Mouse (Mus musculus): ENCODE data around the gene Rabl6.
A peak's percentile ranks its signal among the peaks of the same experiment; 100 is the strongest.
"Not testable (repeated sequence)": the region's sequence is repeated elsewhere in the genome, so short reads cannot be mapped to it uniquely, and the experiment has no call there.

Rabl6 gene

DNA sequence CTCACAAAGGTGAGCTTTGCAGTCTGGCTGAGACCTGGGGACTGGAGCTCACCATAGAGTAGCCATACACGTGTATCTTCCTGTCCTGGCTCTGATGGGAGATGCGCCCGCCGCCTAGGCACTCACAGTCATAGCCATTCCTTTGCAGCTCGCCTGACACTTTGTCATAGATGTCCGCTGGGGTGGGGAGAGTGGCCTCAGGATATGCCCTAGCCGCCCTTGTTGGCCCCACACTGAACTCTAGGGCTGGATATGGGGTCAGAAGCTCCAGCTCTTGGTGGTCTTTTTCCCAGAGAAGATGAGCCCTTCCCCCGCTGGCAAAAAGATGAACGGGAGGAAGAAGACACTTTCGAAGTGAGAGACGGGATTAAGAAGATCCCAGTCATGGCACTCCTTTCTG, 34.2 kb downstream of the Rabl6 start:
- DNase-seq: no peak

- no peak for DNase-seq
Measured at GRCm38 (mm10) chr2:25573068-25573467, 35.3 kb downstream of the Rabl6 start.

DNA sequence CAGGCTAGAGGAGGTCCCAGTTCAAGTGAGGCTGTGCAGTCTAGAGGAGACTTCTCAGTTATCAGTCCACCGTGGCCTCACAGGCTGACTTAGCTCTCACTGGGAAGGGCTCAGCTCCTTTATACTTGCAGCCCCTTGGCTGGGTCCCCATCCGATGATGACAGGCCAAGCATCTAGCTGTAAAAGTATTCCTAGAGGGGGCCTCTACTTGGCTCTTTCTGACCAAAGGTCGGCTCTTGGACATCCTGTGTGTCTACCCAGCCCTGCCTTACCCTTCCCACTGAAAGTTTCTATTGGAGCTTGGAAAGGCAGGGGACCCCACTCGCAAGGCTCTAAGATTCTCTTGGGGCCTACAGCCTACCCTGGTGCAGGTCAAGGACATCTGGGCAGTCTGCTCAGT, 37.1 kb downstream of the Rabl6 start:
- DNase-seq: no peak

GRCm38 (mm10) chr2:25569323-25569722, 39.0 kb downstream of the Rabl6 start:
- DNase-seq: no peak

GRCm38 (mm10) chr2:25568473-25569019, 39.8 kb downstream of the Rabl6 start:
- no peak for DNase-seq

DNA sequence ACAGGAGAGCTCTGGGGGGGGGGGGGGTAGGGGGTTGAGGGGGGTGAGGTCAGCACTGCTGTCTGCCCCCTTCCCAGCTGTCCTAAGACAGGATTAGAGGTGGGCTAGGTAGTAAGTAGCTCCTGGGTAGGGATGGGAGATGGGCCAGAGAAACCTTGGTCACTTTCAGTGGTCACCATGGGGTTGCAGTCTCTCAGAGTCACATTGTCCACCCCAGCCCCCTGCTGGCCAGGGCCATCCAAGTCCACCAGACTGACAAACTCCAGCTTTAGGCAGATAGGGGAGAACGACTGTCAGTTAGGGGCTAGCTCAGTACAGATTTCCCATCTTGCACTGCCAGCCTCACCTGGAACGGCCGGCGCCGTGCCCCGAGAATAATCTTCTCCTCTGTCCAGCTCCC, 41.8 kb downstream of the Rabl6 start:
- no peak for DNase-seq

DNA sequence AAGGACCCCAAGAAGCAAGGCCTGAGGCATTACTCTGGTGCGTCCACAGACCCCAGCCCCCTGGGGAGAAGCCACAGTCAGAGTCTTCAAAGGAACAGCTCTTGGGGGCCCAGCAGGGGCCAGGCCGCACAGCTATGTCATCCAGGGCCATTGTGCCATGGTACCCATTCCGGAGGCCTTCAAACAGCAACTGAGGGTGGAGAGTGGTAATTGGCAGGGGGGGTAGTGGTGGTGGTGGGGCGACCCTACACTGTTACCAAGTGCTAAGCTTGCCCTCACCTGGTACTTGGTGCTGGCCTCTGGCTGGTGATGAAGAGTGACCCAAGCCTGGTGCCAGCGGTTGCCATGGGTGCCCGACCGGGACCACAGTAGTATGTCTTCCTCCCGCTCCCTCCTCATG, 42.6 kb downstream of the Rabl6 start:
- DNase-seq: no peak

DNA sequence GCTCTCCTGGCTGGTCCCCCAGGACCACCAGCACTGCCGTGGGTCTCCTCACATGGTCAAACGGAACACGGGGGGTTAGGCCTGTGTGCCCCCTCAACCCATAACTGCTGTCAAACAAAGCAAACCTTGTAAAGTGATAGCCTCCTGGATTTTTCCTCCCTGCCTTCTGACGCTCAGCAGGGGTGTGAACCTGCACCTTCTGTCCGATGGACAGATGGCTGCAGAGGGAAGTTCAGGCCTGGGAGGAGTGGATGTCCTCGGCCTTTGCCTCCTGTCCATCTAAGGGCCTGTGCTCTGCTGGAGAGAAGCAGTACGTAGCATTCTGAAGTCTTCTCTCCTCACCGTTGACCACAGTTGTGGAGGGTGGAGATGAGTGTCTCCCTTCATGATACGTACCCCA, 46.4 kb downstream of the Rabl6 start:
- DNase-seq: no peak

DNA sequence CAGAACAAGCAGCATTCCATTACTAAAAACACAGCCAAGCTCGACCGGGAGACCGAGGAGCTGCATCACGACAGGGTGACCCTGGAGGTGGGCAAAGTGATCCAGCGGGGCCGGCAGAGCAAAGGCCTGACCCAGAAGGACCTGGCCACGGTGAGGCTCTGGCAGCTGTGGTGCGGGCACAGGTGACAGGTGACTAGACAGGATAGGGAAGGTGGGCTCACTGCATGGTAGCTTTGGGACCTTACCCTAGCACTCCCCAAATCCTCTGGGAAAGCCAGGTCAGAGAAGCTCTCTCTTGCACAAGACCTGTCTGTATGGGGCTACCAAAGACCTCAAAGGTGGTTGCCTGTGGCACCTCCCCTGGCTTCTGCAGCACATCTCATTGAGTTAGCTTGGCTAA, 47.8 kb downstream of the Rabl6 start:
- DNase-seq: no peak

- DNase-seq: no peak
Measured at GRCm38 (mm10) chr2:25558774-25559173, 49.5 kb downstream of the Rabl6 start.

DNA sequence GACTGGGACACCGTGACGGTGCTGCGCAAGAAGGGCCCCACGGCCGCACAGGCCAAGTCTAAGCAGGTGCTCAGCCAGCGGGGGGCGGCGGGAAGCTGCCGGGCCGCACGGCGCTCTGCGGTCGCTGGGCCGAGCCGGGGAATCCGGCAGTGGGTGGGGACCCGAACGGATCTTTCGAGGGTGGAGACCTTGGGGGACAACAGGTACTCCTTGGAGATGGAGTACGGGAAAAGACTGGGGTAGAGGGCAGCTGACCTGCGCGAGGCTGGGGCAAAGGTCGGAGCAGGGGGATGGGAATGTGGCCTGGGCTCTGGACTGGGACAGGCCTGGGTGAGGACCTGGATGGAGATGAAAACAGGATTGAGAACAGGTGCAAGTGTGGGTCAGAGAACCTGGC, 50.4 kb downstream of the Rabl6 start:
- peak; percentile 64 for DNase-seq

DNA sequence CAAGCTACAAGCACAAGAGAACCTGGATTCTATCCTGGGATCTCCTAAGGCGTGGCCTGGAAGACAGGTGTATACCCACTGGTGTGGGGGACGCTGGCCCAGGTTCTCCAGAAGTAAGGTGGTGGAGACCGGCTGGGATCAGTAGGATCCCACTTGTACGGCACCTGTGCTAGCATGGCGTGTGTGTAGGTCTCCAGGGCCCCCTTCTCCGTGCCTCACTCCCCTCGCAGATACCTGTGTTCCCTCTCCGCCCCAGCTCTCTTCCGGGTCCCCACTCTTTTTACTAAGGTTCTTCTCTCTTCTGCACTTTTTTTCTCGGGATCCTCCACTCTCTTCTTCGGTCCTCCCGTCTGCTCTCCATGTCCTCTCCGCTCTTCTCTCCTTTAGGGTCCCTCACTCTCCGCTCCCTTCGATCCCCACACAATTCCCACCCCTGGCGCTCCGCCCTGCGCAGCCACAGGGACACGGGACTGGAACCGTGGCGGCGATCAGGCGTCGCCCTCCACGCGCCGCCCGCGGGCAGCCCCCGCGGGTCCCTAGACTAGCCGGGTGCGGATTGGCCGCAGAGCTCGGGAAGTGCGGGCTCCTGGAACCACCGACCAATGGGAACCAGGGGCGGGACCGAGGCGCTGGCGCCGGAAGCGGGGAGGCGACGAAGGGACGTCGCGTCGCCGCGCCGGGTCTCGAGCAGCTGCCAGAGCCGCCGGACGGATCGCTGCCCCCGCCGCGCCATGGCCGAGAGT, 50.9 kb downstream of the Rabl6 start, which contains the start of gene Edf1:
Gene Edf1, plus strand, starts transcription at position 627 of the 743 bp plus-strand sequence.
- DNase-seq: peak; percentile 94

- DNase-seq: no peak
Measured at GRCm38 (mm10) chr2:25556296-25556695, 52.0 kb downstream of the Rabl6 start.

GRCm38 (mm10) chr2:25555479-25555878, 52.8 kb downstream of the Rabl6 start:
- DNase-seq: not testable (repeated sequence)

DNA sequence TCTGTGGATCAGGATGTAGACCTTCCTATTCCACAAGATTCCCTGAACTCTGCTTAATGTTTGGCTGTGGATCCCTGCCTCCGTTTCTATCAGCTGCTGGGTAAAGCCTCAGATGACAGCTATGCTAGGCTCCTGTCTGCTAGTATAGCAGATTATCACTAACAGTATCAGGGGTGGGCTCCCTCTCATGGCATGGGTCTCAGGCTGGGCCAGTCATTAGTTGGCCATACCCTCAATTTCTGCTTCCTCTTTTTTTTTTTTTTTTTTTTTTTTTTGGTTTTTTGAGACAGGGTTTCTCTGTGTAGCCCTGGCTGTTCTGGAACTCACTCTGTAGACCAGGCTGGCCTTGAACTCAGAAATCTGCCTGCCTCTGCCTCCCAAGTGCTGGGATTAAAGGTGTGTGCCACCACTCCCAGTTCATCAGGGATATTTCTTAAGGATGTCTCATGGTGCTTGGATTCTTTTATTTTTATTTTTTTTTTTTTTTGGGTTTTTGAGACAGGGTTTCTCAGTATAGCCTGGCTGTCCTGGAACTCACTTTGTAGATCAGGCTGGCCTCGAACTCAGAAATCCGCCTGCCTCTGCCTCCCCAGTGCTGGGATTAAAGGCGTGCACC, 55.0 kb downstream of the Rabl6 start:
- not testable (repeated sequence) for DNase-seq

- peak; percentile 74 for DNase-seq
Measured at GRCm38 (mm10) chr2:25551186-25551585, 57.1 kb downstream of the Rabl6 start.

DNA sequence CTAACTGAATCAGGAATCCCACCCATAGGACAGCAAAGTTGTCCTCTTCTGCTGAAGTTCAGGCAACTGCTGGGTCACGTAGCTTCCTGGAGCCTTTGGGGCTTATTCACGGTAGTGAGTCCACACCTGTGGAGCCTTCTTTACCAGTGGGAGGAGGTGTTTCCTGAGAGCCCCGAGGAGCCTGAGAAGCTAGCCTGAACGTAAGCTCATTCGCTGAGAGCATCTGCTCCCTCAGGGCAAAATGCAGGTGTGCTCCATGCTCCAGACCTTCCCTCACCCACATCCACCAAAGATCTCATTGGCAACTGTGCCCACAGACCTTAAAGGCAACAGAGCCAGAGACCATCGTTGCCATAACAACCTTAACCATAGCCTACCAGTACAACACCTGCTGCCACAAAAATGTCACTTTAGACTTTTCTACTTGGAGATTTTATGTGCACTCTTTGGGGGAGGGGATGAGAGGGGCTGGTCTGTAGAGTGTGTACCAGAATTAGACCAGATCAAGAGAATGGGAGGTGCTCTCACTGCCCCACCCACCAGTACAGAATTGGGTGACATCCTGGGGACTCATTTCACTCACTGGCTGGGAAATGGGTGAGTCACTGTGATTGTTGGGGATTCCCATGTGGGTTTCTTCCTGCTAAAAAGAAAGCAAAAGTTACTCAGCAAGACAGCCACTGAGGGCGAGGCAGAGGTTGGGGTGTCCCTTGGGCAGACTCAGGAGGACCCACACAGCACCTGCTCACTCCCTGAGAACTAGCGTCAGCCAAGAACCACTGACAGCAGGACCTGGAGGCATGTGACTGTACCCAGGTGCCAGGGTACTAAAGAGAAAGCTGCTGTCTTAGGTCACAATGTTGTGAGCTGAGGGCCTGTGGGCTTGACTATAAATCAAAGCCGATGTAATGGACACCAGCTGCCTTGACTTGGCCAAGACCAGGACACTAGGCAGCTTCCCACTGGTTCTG, 59.0 kb downstream of the Rabl6 start:
- no peak for DNase-seq

DNA sequence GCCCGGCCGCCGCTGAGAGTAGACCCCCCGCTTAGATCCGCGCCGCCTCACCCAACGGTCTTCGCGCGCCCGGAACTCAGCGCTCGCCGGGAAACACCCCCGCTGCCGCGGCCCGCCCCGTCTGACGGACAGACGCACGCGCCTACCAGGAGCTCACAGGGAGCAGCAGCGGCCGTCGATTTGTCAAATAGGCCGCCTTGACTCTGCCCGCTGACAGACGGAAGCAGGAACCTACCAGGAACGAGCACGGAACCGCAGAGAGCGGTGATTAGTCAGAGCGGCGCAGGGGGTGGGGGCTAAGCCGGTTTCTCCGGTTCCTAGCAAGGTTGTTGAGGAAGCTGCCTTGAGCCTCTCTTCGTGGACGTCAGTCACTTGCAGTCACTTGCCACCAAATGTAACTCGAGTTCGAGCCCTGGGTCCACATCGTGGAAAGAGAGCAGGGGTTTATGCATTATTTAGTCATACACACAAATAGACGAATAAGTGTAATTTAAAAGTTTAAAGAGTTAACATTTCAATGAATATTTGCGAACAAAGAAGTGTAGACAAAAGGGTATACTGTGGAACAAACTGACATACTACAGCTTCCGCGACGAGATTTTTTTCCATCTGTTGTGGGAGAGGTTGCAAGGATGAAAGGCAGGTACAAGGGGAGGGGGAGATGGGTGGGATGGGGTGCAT, 61.4 kb downstream of the Rabl6 start, which contains the start of gene Traf2:
Gene Traf2, minus strand, starts transcription at position 130 of the 681 bp plus-strand sequence.
- DNase-seq: peak; percentile 99

DNA sequence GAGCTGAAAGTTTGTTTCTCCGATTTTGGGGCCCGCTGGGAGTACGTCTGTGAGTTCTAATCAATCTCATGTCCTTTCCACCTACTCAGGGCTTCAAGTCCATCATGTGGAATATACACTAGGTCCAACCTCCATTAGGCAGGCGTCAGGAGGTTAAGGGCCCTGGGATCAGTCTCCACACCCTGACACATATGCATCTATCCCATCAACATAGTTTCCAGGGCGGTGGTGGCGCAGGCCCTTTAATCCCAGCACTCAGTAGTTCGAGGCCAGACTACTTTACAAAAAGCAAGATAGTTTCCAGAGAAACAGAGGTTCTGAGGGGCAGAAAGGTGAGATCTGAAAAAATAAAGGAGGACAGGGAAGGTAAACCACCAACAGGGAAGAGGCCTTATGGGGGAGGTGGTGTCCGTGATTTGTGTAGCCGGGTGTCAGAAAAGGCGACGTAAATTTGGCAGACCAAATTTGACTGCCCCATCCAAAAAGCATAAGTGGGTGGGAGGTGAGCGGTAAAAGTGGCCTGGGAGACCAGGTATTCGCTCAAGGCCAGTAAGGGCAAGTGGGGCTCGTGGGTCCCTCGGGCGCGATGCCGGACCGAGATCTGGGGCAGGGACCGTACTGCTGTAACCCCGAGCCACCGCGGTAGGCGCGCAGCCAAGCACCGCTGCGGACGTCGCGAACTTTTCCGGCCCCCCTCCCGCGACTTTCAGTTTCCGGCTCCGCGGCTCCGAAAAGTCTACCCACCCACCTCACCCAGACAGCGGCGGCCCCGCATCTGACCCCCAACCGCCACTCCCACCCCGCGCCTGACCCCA, 62.1 kb downstream of the Rabl6 start:
- no peak for DNase-seq

DNA sequence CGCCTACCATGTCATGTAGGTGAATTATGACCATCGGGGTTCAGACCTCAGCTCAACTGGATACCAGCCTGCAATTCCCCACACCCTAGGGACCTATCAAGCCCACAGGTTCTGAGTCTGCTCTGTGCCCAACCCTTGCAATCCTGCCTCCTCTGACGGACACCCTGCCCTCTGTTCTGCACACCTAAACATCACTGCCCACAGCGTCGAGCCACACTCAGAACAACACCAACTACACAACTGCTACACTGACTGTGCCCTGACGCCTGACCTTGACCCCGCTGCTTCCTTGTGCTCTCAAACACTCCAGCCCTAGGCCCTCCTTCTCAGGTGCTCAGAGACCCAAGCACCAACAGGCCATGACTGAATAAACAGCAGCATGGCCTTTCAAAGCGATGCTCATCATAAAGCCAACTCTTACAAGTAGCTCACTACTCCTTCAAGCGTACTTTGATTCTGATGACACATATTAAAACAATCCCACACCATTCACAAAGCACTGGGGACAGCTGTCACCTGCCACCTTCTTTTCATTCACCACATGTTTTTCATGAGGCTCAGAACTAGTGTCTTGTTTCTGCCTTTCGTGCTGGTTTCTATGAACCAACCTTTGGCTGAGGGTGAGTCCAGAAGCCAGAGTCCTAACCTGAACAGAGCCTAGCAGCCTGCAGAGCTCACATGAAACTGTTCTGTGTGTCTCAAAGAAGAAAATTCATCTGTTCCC, 66.5 kb downstream of the Rabl6 start:
- DNase-seq: no peak

- peak; percentile 46 for DNase-seq
Measured at GRCm38 (mm10) chr2:25540541-25540948, 67.8 kb downstream of the Rabl6 start.

All from kidney, adult 18-20 months (tissue).